Mouse (Mus musculus) liver, postnatal 0 days (tissue): ENCODE results near the gene Abl1.

Source experiments
- CTCF ChIP-seq: sonication (generic); IDR thresholded peaks from 2 replicates; pipeline ENCODE4 v1.5.1; 2016; ENCODE audit warnings: antibody characterized with exemption, low read depth
- EP300 ChIP-seq: IDR thresholded peaks from 2 replicates; pipeline ENCODE4 v1.6.1; 2016; ENCODE audit warnings: antibody characterized with exemption, low read depth, mild to moderate bottlenecking

DNA sequence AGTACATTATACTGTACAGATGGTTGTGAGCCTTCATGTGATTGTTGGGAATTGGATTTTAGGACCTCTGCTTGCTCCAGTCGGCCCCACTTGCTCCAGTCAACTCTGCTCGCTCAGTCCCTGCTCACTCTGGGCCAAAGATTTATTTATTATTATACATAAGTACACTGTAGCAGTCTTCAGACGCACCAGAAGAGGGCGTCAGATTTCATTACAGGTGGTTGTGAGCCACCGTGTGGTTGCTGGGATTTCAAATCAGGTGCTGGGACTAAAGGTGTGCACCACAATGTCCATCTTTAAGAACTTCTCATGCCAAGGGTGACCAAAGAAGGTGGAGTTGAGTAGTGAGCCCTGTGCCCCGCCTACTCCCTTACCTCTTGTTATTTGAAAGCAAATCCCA lies 104.4 kb downstream of the Abl1 start:
- peak; percentile 36 for TF ChIP-seq CTCF
- TF ChIP-seq EP300: no peak
